Mouse (Mus musculus): ENCODE data around the gene Sh2b2. TPM values are rescaled to one million over a fixed set of nuclear protein-coding genes. Genes with fewer than 3 reads are reported as not detected.

Gene Sh2b2
- polyA plus RNA-seq (2014; fragmentation: Nextera tagmentation; extraction: Ambion mirVana): 3.4 and 4.6 TPM in 2 replicates

GRCm38 (mm10) chr5:136246452-136246838, at the start of gene Sh2b2:
Sh2b2 (minus strand) TSS chr5:136246556.
- H3K9me3 ChIP-seq (ENCODE audit: control insufficient read depth, low read length): no peaks in the 10 kb centered on the region
- H3K27ac ChIP-seq (ENCODE audit: low read depth, low read length): no peak within 1 kb of the TSS
- H3K4me2 ChIP-seq: peak within 1 kb of the TSS; percentile 95
- no peak within 1 kb of the TSS for H3K9ac ChIP-seq (ENCODE audit: low read depth, low read length)
- H3K27me3 ChIP-seq (replicated peaks; ENCODE audit: control insufficient read depth, insufficient read depth, low read length): peaks cover 7% of the 10 kb centered on the region; the same call in 1 of the 2 replicates
- 68% methylated on average over 2 of the region's 2 CpGs for WGBS
- DNase-seq (ENCODE audit: low spot score) (no peak), ATAC-seq (replicated peaks; ENCODE audit: low FRiP score) (no peak)
- H3K4me1 ChIP-seq (replicated peaks; ENCODE audit: control insufficient read depth, insufficient read depth, low read length): no peaks in the 10 kb centered on the region; the same call in 1 of the 2 replicates
- no peaks in the 10 kb centered on the region for H3K36me3 ChIP-seq (ENCODE audit: control insufficient read depth, insufficient read depth, low read length)
- H3K4me3 ChIP-seq (ENCODE audit: low read depth, low read length): peak within 1 kb of the TSS; percentile 66; the same call in 1 of the 2 replicates

GRCm38 (mm10) chr5:136292971-136293418, 46.6 kb upstream of the Sh2b2 start:
- WGBS: 88% methylated on average over 4 of the region's 4 CpGs
- Histone ChIP-seq H3K4me1 (replicated peaks; ENCODE audit: control insufficient read depth, insufficient read depth, low read length) (no peaks in the 10 kb centered on the region), H3K4me3 (ENCODE audit: low read depth, low read length) (no peak overlapping the region), H3K27me3 (replicated peaks; ENCODE audit: control insufficient read depth, insufficient read depth, low read length) (no peaks in the 10 kb centered on the region), H3K27ac (ENCODE audit: low read depth, low read length) (no peak overlapping the region), H3K9me3 (ENCODE audit: control insufficient read depth, low read length) (no peaks in the 10 kb centered on the region), H3K4me2 (no peak overlapping the region), H3K36me3 (ENCODE audit: control insufficient read depth, insufficient read depth, low read length) (peaks cover 3% of the 10 kb centered on the region; the same call in 1 of the 2 replicates), H3K9ac (ENCODE audit: low read depth, low read length) (no peak overlapping the region)
- no peak for ATAC-seq (replicated peaks; ENCODE audit: low FRiP score)
- DNase-seq (ENCODE audit: low spot score): no peak

GRCm38 (mm10) chr5:136292361-136292760, 46.0 kb upstream of the Sh2b2 start:
- H3K4me2 ChIP-seq: no peak overlapping the region

DNA sequence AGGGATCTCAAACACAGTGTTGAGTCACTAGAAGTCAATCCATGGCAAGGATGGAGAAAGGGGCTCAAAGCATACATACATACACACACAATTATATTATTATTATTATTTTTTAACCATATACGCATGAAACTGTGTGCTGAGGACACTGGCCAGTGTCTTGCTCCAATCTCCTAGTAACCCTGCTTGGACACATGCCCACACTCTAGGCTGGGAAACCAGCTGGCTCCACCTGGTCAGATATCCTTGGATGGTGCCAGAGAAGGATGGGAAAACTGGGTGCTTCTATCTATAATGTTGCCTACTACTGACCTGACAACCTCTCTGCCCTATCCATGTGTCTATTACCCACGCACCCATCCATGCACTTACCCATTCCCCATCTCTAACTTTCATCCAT, 45.2 kb upstream of the Sh2b2 start:
- no peak overlapping the region for H3K4me2 ChIP-seq
- DNase-seq (ENCODE audit: low spot score) (no peak), ATAC-seq (replicated peaks; ENCODE audit: low FRiP score) (no peak)
- H3K27me3 ChIP-seq (replicated peaks; ENCODE audit: control insufficient read depth, insufficient read depth, low read length): no peaks in the 10 kb centered on the region
- H3K4me1 ChIP-seq (replicated peaks; ENCODE audit: control insufficient read depth, insufficient read depth, low read length): no peaks in the 10 kb centered on the region
- no peak overlapping the region for H3K27ac ChIP-seq (ENCODE audit: low read depth, low read length)
- WGBS: 93% methylated on average over 2 of the region's 2 CpGs
- no peak overlapping the region for H3K4me3 ChIP-seq (ENCODE audit: low read depth, low read length)
- H3K9me3 ChIP-seq (ENCODE audit: control insufficient read depth, low read length): no peaks in the 10 kb centered on the region
- no peak overlapping the region for H3K9ac ChIP-seq (ENCODE audit: low read depth, low read length)
- no peaks in the 10 kb centered on the region; the same call in none of the 2 replicates for H3K36me3 ChIP-seq (ENCODE audit: control insufficient read depth, insufficient read depth, low read length)

More at GRCm38 (mm10) chr5:136292361-136292760, 46.0 kb upstream of the Sh2b2 start:
- H3K4me3 ChIP-seq (ENCODE audit: low read depth, low read length): no peak overlapping the region
- peaks cover 3% of the 10 kb centered on the region; the same call in 1 of the 2 replicates for H3K36me3 ChIP-seq (ENCODE audit: control insufficient read depth, insufficient read depth, low read length)
- no peak overlapping the region for H3K27ac ChIP-seq (ENCODE audit: low read depth, low read length)
- no peak for ATAC-seq (replicated peaks; ENCODE audit: low FRiP score)
- WGBS: 84% methylated on average over 2 of the region's 2 CpGs
- no peaks in the 10 kb centered on the region for H3K4me1 ChIP-seq (replicated peaks; ENCODE audit: control insufficient read depth, insufficient read depth, low read length)
- DNase-seq (ENCODE audit: low spot score): no peak
- no peaks in the 10 kb centered on the region for H3K9me3 ChIP-seq (ENCODE audit: control insufficient read depth, low read length)
- H3K27me3 ChIP-seq (replicated peaks; ENCODE audit: control insufficient read depth, insufficient read depth, low read length): no peaks in the 10 kb centered on the region
- H3K9ac ChIP-seq (ENCODE audit: low read depth, low read length): no peak overlapping the region

- 78% methylated on average over 3 of the region's 3 CpGs for WGBS
- H3K4me2 ChIP-seq: no peak overlapping the region
- no peaks in the 10 kb centered on the region for H3K4me1 ChIP-seq (replicated peaks; ENCODE audit: control insufficient read depth, insufficient read depth, low read length)
- DNase-seq (ENCODE audit: low spot score) (no peak), ATAC-seq (replicated peaks; ENCODE audit: low FRiP score) (no peak)
- no peak overlapping the region for H3K27ac ChIP-seq (ENCODE audit: low read depth, low read length)
- no peaks in the 10 kb centered on the region for H3K27me3 ChIP-seq (replicated peaks; ENCODE audit: control insufficient read depth, insufficient read depth, low read length)
- no peaks in the 10 kb centered on the region; the same call in none of the 2 replicates for H3K36me3 ChIP-seq (ENCODE audit: control insufficient read depth, insufficient read depth, low read length)
- H3K9ac ChIP-seq (ENCODE audit: low read depth, low read length): no peak overlapping the region
- H3K9me3 ChIP-seq (ENCODE audit: control insufficient read depth, low read length): no peaks in the 10 kb centered on the region
- no peak overlapping the region for H3K4me3 ChIP-seq (ENCODE audit: low read depth, low read length)
Observed at GRCm38 (mm10) chr5:136289776-136290175, 43.4 kb upstream of the Sh2b2 start.

DNA sequence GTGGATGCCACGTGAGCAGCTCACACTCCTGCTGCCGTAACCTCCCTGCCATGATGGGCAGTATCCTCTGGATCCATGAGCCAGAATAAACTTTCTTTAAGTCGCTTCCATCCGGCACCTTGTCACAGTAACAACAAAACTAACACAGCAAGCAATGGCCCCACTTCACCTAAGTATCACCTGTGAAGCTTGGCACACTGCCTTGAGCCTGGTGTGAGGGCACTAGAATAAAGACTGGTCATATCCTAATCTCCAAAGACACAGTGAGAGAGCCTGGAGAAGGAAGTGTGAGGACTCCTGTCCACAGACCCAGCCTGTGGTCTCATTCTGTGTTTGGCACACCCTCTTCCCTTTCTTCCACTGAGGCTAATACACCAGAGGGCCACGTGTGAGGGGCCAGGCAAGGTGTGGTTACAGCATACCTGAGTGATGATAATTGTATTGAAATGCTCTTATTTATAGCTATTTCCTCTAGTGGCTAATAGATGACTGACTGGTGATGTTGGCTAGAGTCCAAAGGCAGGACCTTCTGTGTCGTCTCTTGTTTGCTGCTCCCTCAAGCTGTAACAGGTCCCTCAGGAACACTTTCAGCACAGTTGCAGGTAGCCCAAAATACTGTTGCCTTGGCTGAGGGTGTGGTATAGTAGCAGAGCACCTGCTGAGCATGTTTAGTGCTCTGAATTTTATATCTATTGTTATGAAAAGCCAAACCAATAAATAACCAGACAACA, 42.2 kb upstream of the Sh2b2 start:
- Histone ChIP-seq H3K4me3 (ENCODE audit: low read depth, low read length) (no peak overlapping the region), H3K9me3 (ENCODE audit: control insufficient read depth, low read length) (no peaks in the 10 kb centered on the region), H3K9ac (ENCODE audit: low read depth, low read length) (no peak overlapping the region), H3K4me1 (replicated peaks; ENCODE audit: control insufficient read depth, insufficient read depth, low read length) (no peaks in the 10 kb centered on the region), H3K4me2 (no peak overlapping the region), H3K27ac (ENCODE audit: low read depth, low read length) (no peak overlapping the region), H3K27me3 (replicated peaks; ENCODE audit: control insufficient read depth, insufficient read depth, low read length) (no peaks in the 10 kb centered on the region), H3K36me3 (ENCODE audit: control insufficient read depth, insufficient read depth, low read length) (peaks cover 3% of the 10 kb centered on the region)
- 87% methylated on average over 6 of the region's 6 CpGs for WGBS
- DNase-seq (ENCODE audit: low spot score): no peak
- ATAC-seq (replicated peaks; ENCODE audit: low FRiP score): no peak

DNA sequence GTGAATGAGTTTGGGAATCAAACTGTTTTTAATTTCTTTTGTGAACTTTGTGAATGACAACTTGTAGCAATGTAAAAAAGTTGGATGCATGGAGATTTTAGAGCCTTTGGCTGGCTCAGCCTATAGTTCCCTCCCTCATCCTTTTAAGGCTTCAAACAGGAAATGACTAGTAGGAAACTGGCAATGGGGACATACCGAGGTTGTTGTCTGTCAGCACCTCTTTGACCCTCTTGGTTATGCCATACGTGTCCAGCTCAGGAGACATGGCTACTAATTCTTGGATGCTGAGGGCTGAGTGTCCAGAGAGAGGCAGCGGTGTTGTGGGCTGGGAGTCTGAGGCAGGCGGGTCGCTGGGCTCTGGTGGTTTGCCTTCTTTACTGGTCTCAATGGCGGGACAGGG, 40.2 kb upstream of the Sh2b2 start:
- no peaks in the 10 kb centered on the region for H3K4me1 ChIP-seq (replicated peaks; ENCODE audit: control insufficient read depth, insufficient read depth, low read length)
- no peak overlapping the region for H3K4me3 ChIP-seq (ENCODE audit: low read depth, low read length)
- no peaks in the 10 kb centered on the region for H3K27me3 ChIP-seq (replicated peaks; ENCODE audit: control insufficient read depth, insufficient read depth, low read length)
- 77% methylated on average over 6 of the region's 6 CpGs for WGBS
- no peak overlapping the region for H3K27ac ChIP-seq (ENCODE audit: low read depth, low read length)
- peaks cover 8% of the 10 kb centered on the region for H3K36me3 ChIP-seq (ENCODE audit: control insufficient read depth, insufficient read depth, low read length)
- no peaks in the 10 kb centered on the region for H3K9me3 ChIP-seq (ENCODE audit: control insufficient read depth, low read length)
- DNase-seq (ENCODE audit: low spot score) (no peak), ATAC-seq (replicated peaks; ENCODE audit: low FRiP score) (no peak)
- no peak overlapping the region for H3K4me2 ChIP-seq
- H3K9ac ChIP-seq (ENCODE audit: low read depth, low read length): no peak overlapping the region

DNA sequence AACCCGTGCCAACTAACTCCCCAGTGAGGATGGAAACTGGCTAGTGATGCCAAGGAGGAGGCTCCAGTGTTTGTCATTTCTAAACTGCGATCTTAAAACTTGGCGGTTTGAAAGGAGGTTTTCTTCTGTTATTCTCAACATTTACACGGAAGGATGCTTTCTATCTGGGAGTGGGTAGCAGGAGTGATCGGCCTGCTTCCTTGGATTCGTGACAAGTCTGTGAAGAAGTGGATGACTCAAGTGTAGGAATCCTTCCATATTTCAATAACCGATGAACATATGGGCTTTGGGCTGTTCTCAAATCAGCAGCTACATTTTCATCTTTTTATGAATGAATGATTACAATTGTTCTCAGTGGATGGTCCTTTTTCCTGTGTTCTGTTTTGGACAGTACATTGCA, 38.8 kb upstream of the Sh2b2 start:
- 93% methylated on average over 7 of the region's 7 CpGs for WGBS
- Histone ChIP-seq H3K9ac (ENCODE audit: low read depth, low read length) (no peak overlapping the region), H3K4me3 (ENCODE audit: low read depth, low read length) (no peak overlapping the region), H3K9me3 (ENCODE audit: control insufficient read depth, low read length) (no peaks in the 10 kb centered on the region), H3K27ac (ENCODE audit: low read depth, low read length) (no peak overlapping the region), H3K4me2 (no peak overlapping the region), H3K36me3 (ENCODE audit: control insufficient read depth, insufficient read depth, low read length) (peaks cover 8% of the 10 kb centered on the region), H3K4me1 (replicated peaks; ENCODE audit: control insufficient read depth, insufficient read depth, low read length) (no peaks in the 10 kb centered on the region), H3K27me3 (replicated peaks; ENCODE audit: control insufficient read depth, insufficient read depth, low read length) (no peaks in the 10 kb centered on the region)
- DNase-seq (ENCODE audit: low spot score) (no peak), ATAC-seq (replicated peaks; ENCODE audit: low FRiP score) (no peak)

GRCm38 (mm10) chr5:136281351-136281750, 35.0 kb upstream of the Sh2b2 start:
- no peak for ATAC-seq (replicated peaks; ENCODE audit: low FRiP score)
- Histone ChIP-seq H3K4me1 (replicated peaks; ENCODE audit: control insufficient read depth, insufficient read depth, low read length) (no peaks in the 10 kb centered on the region), H3K4me3 (ENCODE audit: low read depth, low read length) (no peak overlapping the region), H3K36me3 (ENCODE audit: control insufficient read depth, insufficient read depth, low read length) (peaks cover 22% of the 10 kb centered on the region), H3K27ac (ENCODE audit: low read depth, low read length) (no peak overlapping the region), H3K27me3 (replicated peaks; ENCODE audit: control insufficient read depth, insufficient read depth, low read length) (no peaks in the 10 kb centered on the region), H3K4me2 (no peak overlapping the region), H3K9ac (ENCODE audit: low read depth, low read length) (no peak overlapping the region), H3K9me3 (ENCODE audit: control insufficient read depth, low read length) (no peaks in the 10 kb centered on the region)
- DNase-seq (ENCODE audit: low spot score): no peak
- WGBS: 71% methylated on average over 6 of the region's 6 CpGs

Data from liver, embryonic 11.5 days (tissue).